Mouse (Mus musculus) megakaryocyte, embryonic 14.5 days (primary cell): Measurements from ENCODE around the gene Cenps.

Experiments used
- FLI1 ChIP-seq: IDR thresholded peaks from 2 replicates; pipeline ENCODE4 v1.6.1; 2012; ENCODE audit warnings: low read length, inconsistent platforms, mixed read lengths
- GATA1 ChIP-seq: IDR thresholded peaks from 3 replicates; pipeline ENCODE4 v1.6.1; 2012; ENCODE audit warnings: mixed read lengths, low read length, inconsistent platforms, borderline replicate concordance

GRCm38 (mm10) chr4:149177046-149177445 lies 39.6 kb upstream of the Cenps start:
- TF ChIP-seq GATA1 = no peak
- TF ChIP-seq FLI1 = no peak
